Mouse (Mus musculus) midbrain, embryonic 13.5 days (tissue): ENCODE data around the gene Gm33815. TPM values are rescaled to one million over a fixed set of nuclear protein-coding genes. Genes with fewer than 3 reads are reported as not detected.
"Not testable (repeated sequence)": the region's sequence is repeated elsewhere in the genome, so short reads cannot be mapped to it uniquely, and the experiment has no call there.

Experiments
- ATAC-seq: fragments of 200-750 bp; cut with Nextera tagmentation; 2 replicates; pipeline ENCODE4 v1.8.0; 2017; ENCODE audit warnings: mild to moderate bottlenecking, moderate TSS enrichment, moderate library complexity
- H3K27ac ChIP-seq: fragments of 300-500 bp; sonication (generic); 2 replicates; pipeline ENCODE4 v1.5.1; 2015; ENCODE audit warnings: inconsistent platforms, mild to moderate bottlenecking, moderate library complexity
- H3K27me3 ChIP-seq: fragments of 300-500 bp; sonication (generic); 2 replicates; pipeline ENCODE4 v1.6.1; 2015; ENCODE audit warnings: mild to moderate bottlenecking, inconsistent platforms
- H3K36me3 ChIP-seq: fragments of 300-500 bp; sonication (generic); 2 replicates; pipeline ENCODE4 v1.6.1; 2015; ENCODE audit warnings: mild to moderate bottlenecking, inconsistent platforms
- H3K4me1 ChIP-seq: fragments of 300-500 bp; sonication (generic); replicated peaks from 2 replicates; pipeline ENCODE4 v1.6.1; 2015; ENCODE audit warnings: inconsistent platforms
- H3K4me2 ChIP-seq: fragments of 300-500 bp; sonication (generic); replicated peaks from 2 replicates; pipeline ENCODE4 v1.6.1; 2015; ENCODE audit warnings: moderate library complexity, mild to moderate bottlenecking, inconsistent platforms
- H3K4me3 ChIP-seq: fragments of 300-500 bp; sonication (generic); replicated peaks from 2 replicates; pipeline ENCODE4 v1.5.1; 2015; ENCODE audit warnings: mild to moderate bottlenecking, inconsistent platforms
- H3K9ac ChIP-seq: fragments of 300-500 bp; sonication (generic); replicated peaks from 2 replicates; pipeline ENCODE4 v1.6.1; 2015; ENCODE audit warnings: mild to moderate bottlenecking, inconsistent platforms
- H3K9me3 ChIP-seq: fragments of 300-500 bp; sonication (generic); 2 replicates; pipeline ENCODE4 v1.6.1; 2016; ENCODE audit warnings: mild to moderate bottlenecking, inconsistent platforms
- WGBS: fragments of 180-500 bp; shearing (Covaris S2); methylation state at CpG from one replicate; pipeline ENCODE4 v1.1.7; 2015; 5-methylcytosine and 5-hydroxymethylcytosine counted together
- polyA plus RNA-seq: library from polyadenylated mRNA; unstranded; fragments of >200 nt; fragmentation: Nextera tagmentation; extraction: Ambion mirVana; gene quantifications from 2 replicates; pipeline ENCODE4 v1.2.1, GENCODE M21; 2015

The Gm33815 gene
- not detected in 2 replicates for polyA plus RNA-seq

DNA sequence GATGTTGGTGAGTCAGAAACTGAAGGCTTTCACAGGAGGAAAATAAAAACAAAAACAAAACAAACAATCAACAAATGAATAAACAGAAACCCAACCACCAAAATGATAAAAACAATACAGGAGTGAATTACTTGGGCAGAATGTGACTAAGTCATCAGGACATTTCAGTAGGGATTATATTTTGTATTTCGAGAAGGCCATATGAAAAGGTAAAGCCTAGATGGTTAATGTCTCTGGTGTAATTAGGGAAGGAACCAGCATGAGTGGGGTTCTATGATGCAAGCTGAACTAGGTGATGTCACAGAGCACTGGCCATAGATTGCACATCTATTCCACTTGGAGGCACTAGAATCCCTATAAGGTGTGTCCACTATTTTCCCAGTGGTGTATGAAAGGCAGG, at the start of gene Gm33815:
Gene Gm33815 (plus strand): TSS at position 301 of the 400 bp plus-strand sequence.
- H3K9me3 ChIP-seq, H3K9ac ChIP-seq, H3K4me1 ChIP-seq, H3K27ac ChIP-seq, H3K4me2 ChIP-seq, H3K4me3 ChIP-seq, H3K27me3 ChIP-seq, H3K36me3 ChIP-seq, ATAC-seq: not testable (repeated sequence)
- no CpG with 5 or more reads among the region's 1 CpGs for WGBS
